Mouse (Mus musculus) intestine, postnatal 0 days (tissue): ENCODE results near the gene Myh7. TPM values are rescaled to one million over a fixed set of nuclear protein-coding genes. Genes with fewer than 3 reads are reported as not detected.
"Not testable (repeated sequence)": the region's sequence is repeated elsewhere in the genome, so short reads cannot be mapped to it uniquely, and the experiment has no call there.

Experiments
- ATAC-seq: fragments of 200-750 bp; cut with Nextera tagmentation; 2 replicates; pipeline ENCODE4 v1.8.0; 2017; ENCODE audit warnings: mild to moderate bottlenecking, moderate TSS enrichment, moderate library complexity
- H3K27ac ChIP-seq: fragments of 300-500 bp; sonication (generic); 2 replicates; pipeline ENCODE4 v1.5.1; 2014; ENCODE audit warnings: mild to moderate bottlenecking, low read depth, low read length, moderate library complexity
- H3K27me3 ChIP-seq: fragments of 300-500 bp; sonication (generic); replicated peaks from 2 replicates; pipeline ENCODE4 v1.6.1; 2014; ENCODE audit warnings: low read length, mixed read lengths; ENCODE audit not compliant: control insufficient read depth, insufficient read depth
- H3K36me3 ChIP-seq: fragments of 300-500 bp; sonication (generic); 2 replicates; pipeline ENCODE4 v1.6.1; 2014; ENCODE audit warnings: mild to moderate bottlenecking, moderate library complexity; ENCODE audit not compliant: control insufficient read depth, insufficient read depth
- H3K4me1 ChIP-seq: fragments of 300-500 bp; sonication (generic); replicated peaks from 2 replicates; pipeline ENCODE4 v1.6.1; 2014; ENCODE audit warnings: antibody characterized with exemption, low read length, mixed read lengths; ENCODE audit not compliant: control insufficient read depth, insufficient read depth
- H3K4me2 ChIP-seq: fragments of 300-500 bp; sonication (generic); replicated peaks from 2 replicates; pipeline ENCODE4 v1.6.1; 2014; ENCODE audit warnings: low read depth, mild to moderate bottlenecking, moderate library complexity
- H3K4me3 ChIP-seq: fragments of 300-500 bp; sonication (generic); 2 replicates; pipeline ENCODE4 v1.5.1; 2014; ENCODE audit warnings: low read depth, low read length
- H3K9ac ChIP-seq: fragments of 300-500 bp; sonication (generic); 2 replicates; pipeline ENCODE4 v1.6.1; 2014; ENCODE audit warnings: mild to moderate bottlenecking, low read depth, low read length
- H3K9me3 ChIP-seq: fragments of 300-500 bp; sonication (generic); 2 replicates; pipeline ENCODE4 v1.6.1; 2016; ENCODE audit warnings: mixed run types; ENCODE audit not compliant: control insufficient read depth
- CTCF ChIP-seq: sonication (generic); IDR thresholded peaks from 2 replicates; pipeline ENCODE4 v1.5.1; 2016; ENCODE audit warnings: low read depth, mild to moderate bottlenecking, control low read depth, antibody characterized with exemption, moderate library complexity
- WGBS: fragments of 180-500 bp; shearing (Covaris S2); extraction: QIAGEN DNeasy Blood & Tissue Kit; methylation state at CpG from one replicate; pipeline ENCODE4 v1.1.7; 2014; 5-methylcytosine and 5-hydroxymethylcytosine counted together
- polyA plus RNA-seq: library from polyadenylated mRNA; unstranded; fragments of >200 nt; fragmentation: Nextera tagmentation; extraction: Ambion mirVana; gene quantifications from 2 replicates; pipeline ENCODE4 v1.2.1, GENCODE M21; 2015

Gene Myh7
- polyA plus RNA-seq, 1 experiment from 2014 or later = 3.9 TPM

DNA sequence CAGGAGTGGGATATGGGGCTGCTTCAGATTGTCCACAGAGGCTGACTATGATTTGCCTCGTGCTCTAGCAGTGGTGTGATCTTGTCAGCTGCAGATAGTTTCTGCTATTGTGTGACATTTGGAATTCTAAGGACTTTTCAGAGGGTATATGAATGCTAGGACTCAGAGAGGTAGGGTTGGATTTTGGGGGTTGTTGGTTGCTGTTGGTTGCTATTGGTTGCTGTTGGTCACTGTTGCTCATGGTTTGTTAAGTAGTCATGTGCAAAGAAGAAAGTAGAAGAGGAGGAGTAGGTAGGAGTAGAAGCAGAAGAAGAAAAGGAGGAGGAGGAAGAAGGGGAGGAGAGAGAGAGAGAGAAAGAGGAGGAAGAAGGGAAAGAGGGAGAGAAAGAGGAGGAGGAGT is 17.8 kb downstream of the Myh7 start, which contains the start of gene Gm17428:
TSS of gene Gm17428 (plus strand) at position 301 of the 400 bp plus-strand sequence.
- whole genome bisulfite sequencing = 74% methylated on average over 1 of the region's 1 CpGs
- H3K27ac ChIP-seq = no peak within 1 kb of the TSS
- H3K36me3 ChIP-seq = no peaks in the 10 kb centered on the region
- no peak within 1 kb of the TSS for H3K4me2 ChIP-seq
- H3K27me3 ChIP-seq = no peaks in the 10 kb centered on the region
- no peak within 1 kb of the TSS for H3K4me3 ChIP-seq
- no peaks in the 10 kb centered on the region for H3K4me1 ChIP-seq
- TF ChIP-seq CTCF = no peak
- no peaks in the 10 kb centered on the region for H3K9me3 ChIP-seq
- no peak for ATAC-seq
- H3K9ac ChIP-seq = no peak within 1 kb of the TSS

DNA sequence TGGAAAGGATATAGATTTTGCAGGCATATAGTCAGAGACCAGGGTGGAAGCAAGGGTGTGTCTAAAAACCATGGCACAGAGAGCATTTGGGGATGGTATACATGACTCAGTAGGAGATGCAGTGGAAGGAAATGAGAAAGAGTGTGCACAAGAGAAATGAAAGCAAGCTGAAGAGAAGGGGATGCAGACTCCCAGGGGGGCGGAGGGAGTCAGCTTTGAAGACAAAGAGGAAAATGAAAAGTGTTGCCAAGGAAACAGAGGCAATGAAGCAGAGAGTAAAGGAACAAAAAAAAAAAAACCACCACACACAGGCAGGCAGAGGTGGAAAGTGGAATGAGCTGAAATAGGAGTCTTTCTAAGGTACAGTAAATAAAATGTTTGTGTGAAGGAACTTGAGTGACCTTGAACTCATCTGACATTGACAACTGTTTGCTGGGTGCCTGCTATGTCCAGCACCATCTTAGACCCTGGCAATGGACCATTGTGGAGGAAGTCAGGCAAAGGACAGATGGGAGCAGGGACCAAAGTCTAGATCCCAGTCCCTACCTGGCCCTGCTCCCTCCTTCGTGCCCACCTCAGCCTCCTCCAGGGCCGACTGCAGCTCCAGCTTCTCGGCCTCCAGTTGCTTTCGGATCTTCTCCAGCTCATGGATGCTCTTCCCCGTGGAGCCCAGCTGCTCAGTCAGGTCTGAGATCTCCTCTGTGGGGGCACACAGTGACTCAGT is 20.2 kb downstream of the Myh7 start:
- 89% methylated on average over 6 of the region's 6 CpGs for WGBS
- H3K4me1 ChIP-seq = no peaks in the 10 kb centered on the region
- H3K9ac ChIP-seq = no peak overlapping the region
- H3K4me3 ChIP-seq = no peak overlapping the region
- ATAC-seq = no peak
- H3K4me2 ChIP-seq = no peak overlapping the region
- H3K27me3 ChIP-seq = no peaks in the 10 kb centered on the region
- no peak for TF ChIP-seq CTCF
- H3K9me3 ChIP-seq = no peaks in the 10 kb centered on the region
- H3K27ac ChIP-seq = no peak overlapping the region
- no peaks in the 10 kb centered on the region for H3K36me3 ChIP-seq

DNA sequence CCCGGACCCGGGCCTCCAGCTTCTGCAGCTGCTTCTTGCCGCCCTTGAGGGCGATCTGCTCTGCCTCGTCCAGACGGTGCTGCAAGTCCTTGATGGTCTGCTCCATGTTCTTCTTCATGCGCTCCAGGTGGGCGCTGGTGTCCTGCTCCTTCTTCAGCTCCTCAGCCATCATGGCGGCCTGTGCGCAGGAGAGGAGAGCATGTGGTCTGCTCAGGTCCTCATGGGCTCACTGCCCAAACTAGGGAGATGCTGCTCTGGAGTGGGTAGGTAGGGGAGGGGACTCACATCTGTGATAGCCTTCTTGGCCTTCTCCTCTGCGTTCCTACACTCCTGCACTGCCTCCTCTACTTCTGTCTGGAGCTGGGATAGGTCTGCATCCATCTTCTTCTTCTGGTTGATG is 21.6 kb downstream of the Myh7 start:
- not testable (repeated sequence) for H3K27ac ChIP-seq, H3K9me3 ChIP-seq, H3K4me2 ChIP-seq, H3K36me3 ChIP-seq, H3K9ac ChIP-seq, ATAC-seq, H3K4me1 ChIP-seq, H3K4me3 ChIP-seq, H3K27me3 ChIP-seq
- WGBS = 79% methylated on average over 6 of the region's 11 CpGs

GRCm38 (mm10) chr14:54968344-54968743 is 26.1 kb downstream of the Myh7 start:
- ATAC-seq = no peak
- Histone ChIP-seq H3K27me3 (no peaks in the 10 kb centered on the region), H3K9me3 (no peaks in the 10 kb centered on the region), H3K4me2 (no peak overlapping the region), H3K4me3 (no peak overlapping the region), H3K4me1 (no peaks in the 10 kb centered on the region), H3K27ac (no peak overlapping the region), H3K9ac (no peak overlapping the region), H3K36me3 (no peaks in the 10 kb centered on the region)
- no peak for TF ChIP-seq CTCF

DNA sequence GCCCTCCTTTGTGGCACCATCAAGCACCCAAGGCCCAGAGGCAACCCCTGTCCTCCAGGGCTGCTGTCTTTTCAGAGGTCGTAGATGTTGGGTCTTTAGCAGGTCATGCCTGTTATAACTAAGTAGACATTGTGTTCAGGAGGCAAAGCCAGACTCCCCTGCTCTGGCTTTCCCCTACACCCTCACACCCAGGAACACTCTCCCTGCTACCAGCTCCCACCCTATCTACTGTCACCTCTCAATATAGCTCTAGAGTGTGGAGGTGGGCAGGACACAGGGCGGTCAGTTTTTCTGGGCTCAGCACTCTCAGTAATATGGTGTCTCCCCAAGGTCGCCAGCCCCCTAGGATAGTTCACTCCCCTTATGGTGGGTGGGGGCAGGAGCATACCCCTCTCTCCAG is 26.6 kb downstream of the Myh7 start:
- Histone ChIP-seq H3K9me3 (no peaks in the 10 kb centered on the region), H3K36me3 (no peaks in the 10 kb centered on the region), H3K4me3 (no peak overlapping the region), H3K27ac (no peak overlapping the region), H3K27me3 (no peaks in the 10 kb centered on the region), H3K4me2 (no peak overlapping the region), H3K4me1 (no peaks in the 10 kb centered on the region), H3K9ac (no peak overlapping the region)
- 89% methylated on average over 3 of the region's 3 CpGs for WGBS
- no peak for TF ChIP-seq CTCF
- no peak for ATAC-seq

- Histone ChIP-seq H3K27me3 (no peaks in the 10 kb centered on the region), H3K4me3 (no peak within 1 kb of the TSS), H3K27ac (no peak within 1 kb of the TSS), H3K4me2 (no peak within 1 kb of the TSS), H3K36me3 (no peaks in the 10 kb centered on the region), H3K4me1 (no peaks in the 10 kb centered on the region), H3K9ac (no peak within 1 kb of the TSS), H3K9me3 (no peaks in the 10 kb centered on the region)
- WGBS = 64% methylated on average over 7 of the region's 7 CpGs
- TF ChIP-seq CTCF = no peak
- no peak for ATAC-seq
Observed at GRCm38 (mm10) chr14:54966320-54966977, 28.0 kb downstream of the Myh7 start, which contains the start of gene Myh6. Myh6 (minus strand) TSS chr14:54966927.
